ENCODE assay signal across 15 mouse cellular contexts in the genomic region with DNA sequence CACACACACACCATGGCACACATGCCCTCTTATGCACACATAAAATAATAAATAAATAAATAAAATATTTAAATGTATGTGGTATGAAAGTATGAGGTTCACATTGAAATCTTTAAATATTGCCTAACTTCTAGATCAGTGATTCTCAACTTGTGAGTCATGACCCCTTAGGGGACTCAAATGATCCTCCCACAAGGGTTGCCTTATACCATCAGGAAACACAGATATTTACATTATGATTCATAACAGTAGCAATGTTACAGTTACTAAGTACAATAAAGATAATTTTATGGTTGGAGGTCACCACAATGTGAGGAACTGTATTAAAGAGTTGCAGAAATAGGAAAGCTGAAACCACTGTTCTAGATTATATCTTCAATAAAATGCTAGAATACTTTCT.
"Had no signal": no experiment of that assay in that cellular context is flagged by ENCODE, and none has a peak within 500 bp of the region (broad histone marks: within the 10 kb centered on the region; RNA-seq: fewer than 3 reads in every experiment).

No protein-coding gene starts in this region.

- DNase-seq: kidney, adult 2 months; kidney, postnatal 36 days; layer of hippocampus, adult 9-11 months; layer of hippocampus, postnatal 36 days; liver; lung, adult 18-20 months; lung, postnatal 4 days; midbrain, embryonic 14.5 days; thymus, postnatal 36 days had no signal

- H3K36me3 ChIP-seq: kidney, embryonic 15.5 days; limb, embryonic 12.5 days; midbrain, embryonic 10.5 days; neural tube, embryonic 12.5 days; stomach, embryonic 15.5 days had no signal

- H3K9ac ChIP-seq: kidney, embryonic 15.5 days; limb, embryonic 12.5 days; liver, embryonic 14.5 days; neural tube, embryonic 12.5 days; stomach, embryonic 15.5 days had no signal

- H3K27ac ChIP-seq: kidney, embryonic 15.5 days; limb, embryonic 12.5 days; liver, embryonic 14.5 days; midbrain, embryonic 10.5 days; neural tube, embryonic 12.5 days; stomach, embryonic 15.5 days had no signal

- H3K4me3 ChIP-seq: kidney, embryonic 15.5 days; limb, embryonic 12.5 days; midbrain, embryonic 10.5 days; neural tube, embryonic 12.5 days; stomach, embryonic 15.5 days had no signal

- H3K27me3 ChIP-seq: kidney, embryonic 15.5 days; limb, embryonic 12.5 days; neural tube, embryonic 12.5 days; stomach, embryonic 15.5 days had no signal

- H3K4me1 ChIP-seq: kidney, embryonic 15.5 days; limb, embryonic 12.5 days; midbrain, embryonic 10.5 days; neural tube, embryonic 12.5 days; stomach, embryonic 15.5 days had no signal

- H3K9me3 ChIP-seq: kidney, embryonic 15.5 days; limb, embryonic 12.5 days; midbrain, embryonic 10.5 days; neural tube, embryonic 12.5 days; stomach, embryonic 15.5 days had no signal

- H3K4me2 ChIP-seq: kidney, embryonic 15.5 days; limb, embryonic 12.5 days; neural tube, embryonic 12.5 days; stomach, embryonic 15.5 days had no signal
